Mouse (Mus musculus): ENCODE results near the gene Ccdc34. TPM values are rescaled to one million over a fixed set of nuclear protein-coding genes. Genes with fewer than 3 reads are reported as not detected.

Ccdc34 gene
- polyA plus RNA-seq, 1 experiment from 2014 or later = 65.0 TPM

DNA sequence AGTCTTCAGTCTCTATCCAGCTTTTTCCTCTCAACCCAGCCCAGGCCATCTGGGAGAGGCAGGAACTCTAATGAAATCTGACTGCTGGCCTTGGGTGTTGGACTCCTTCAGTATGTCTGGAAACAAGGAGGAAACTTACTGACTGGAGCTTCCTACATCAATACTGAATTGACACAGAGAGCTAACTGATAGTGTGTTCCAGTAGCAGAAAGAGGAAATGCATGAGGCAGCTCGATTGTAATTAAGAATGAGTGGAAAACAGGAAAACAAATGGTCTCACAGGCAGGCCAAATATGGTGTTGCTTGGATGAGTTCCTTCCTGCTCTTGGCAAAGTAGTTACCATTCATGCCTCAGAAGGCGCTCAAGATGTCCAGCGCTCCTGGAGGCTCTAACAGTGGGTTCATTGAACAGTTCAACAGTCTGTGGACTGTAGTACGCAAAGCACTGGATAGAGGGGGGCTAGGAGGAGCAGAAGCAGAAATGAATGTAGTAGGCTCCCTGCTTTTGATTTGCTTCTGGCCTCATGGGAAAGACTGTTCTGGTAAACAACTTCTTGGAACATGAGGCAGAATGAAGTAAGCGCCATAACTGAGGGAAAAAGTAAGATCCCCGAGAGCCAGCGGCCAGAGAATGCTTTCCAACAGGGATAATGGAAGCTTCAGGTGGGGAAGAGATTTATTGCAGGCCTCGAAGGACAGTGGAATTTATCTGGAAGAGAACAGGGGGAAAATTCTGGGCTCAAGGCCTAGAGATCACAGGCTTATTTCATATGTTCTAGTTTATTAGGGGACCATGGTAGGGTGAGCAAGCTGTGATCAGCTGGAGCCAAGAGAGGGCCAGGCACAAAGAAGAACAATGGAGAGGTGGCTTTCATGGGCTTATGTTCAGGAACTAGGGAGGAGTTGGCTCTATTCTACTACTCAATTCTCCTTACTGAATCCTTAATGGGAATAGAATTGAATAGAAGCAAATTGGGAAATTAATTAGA, 193.2 kb downstream of the Ccdc34 start:
- H3K4me3 ChIP-seq (ENCODE audit: low read depth, low read length) = no peak overlapping the region
- no peaks in the 10 kb centered on the region for H3K4me1 ChIP-seq (replicated peaks; ENCODE audit: control insufficient read depth, insufficient read depth, low read length)
- no peaks in the 10 kb centered on the region for H3K9me3 ChIP-seq (ENCODE audit: control insufficient read depth, low read length)
- DNase-seq (ENCODE audit: low spot score) (no peak), ATAC-seq (ENCODE audit: low FRiP score) (no peak)
- no peak overlapping the region for H3K9ac ChIP-seq (ENCODE audit: low read depth, low read length)
- H3K27me3 ChIP-seq (ENCODE audit: control insufficient read depth, insufficient read depth, low read length) = no peaks in the 10 kb centered on the region
- no peak overlapping the region for H3K4me2 ChIP-seq (replicated peaks; ENCODE audit: low read depth, low read length)
- no peaks in the 10 kb centered on the region for H3K36me3 ChIP-seq (ENCODE audit: control insufficient read depth, insufficient read depth, low read length)
- 89% methylated on average over 8 of the region's 8 CpGs for WGBS
- H3K27ac ChIP-seq (ENCODE audit: low read depth, low read length) = no peak overlapping the region

DNA sequence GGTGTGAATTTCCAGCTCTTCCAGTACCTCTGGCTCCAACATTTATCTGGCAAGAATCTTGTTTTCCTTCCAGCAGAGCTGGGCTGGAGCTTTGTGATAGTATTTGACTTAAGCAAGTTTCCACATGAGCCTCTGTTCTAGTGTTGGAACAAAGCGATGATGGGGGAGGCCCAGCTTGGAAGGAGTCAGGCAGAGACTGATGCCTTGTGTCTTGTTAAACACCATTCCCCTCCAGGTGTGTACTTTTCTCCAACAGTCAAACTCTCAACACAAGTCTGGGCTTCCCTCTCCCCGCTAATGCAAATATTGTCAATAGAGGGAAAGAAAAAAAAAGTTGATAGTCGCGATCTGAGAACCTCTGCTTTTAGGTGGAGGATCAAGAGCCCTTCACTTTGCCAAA, 196.7 kb downstream of the Ccdc34 start:
- H3K36me3 ChIP-seq (ENCODE audit: control insufficient read depth, insufficient read depth, low read length) = no peaks in the 10 kb centered on the region
- no peaks in the 10 kb centered on the region for H3K4me1 ChIP-seq (replicated peaks; ENCODE audit: control insufficient read depth, insufficient read depth, low read length)
- H3K9me3 ChIP-seq (ENCODE audit: control insufficient read depth, low read length) = no peaks in the 10 kb centered on the region
- no peak overlapping the region for H3K4me3 ChIP-seq (ENCODE audit: low read depth, low read length)
- no peaks in the 10 kb centered on the region for H3K27me3 ChIP-seq (ENCODE audit: control insufficient read depth, insufficient read depth, low read length)
- no peak overlapping the region for H3K4me2 ChIP-seq (replicated peaks; ENCODE audit: low read depth, low read length)
- no peak overlapping the region for H3K9ac ChIP-seq (ENCODE audit: low read depth, low read length)
- ATAC-seq (ENCODE audit: low FRiP score) = no peak
- 86% methylated on average over 4 of the region's 4 CpGs for WGBS
- no peak for DNase-seq (ENCODE audit: low spot score)
- H3K27ac ChIP-seq (ENCODE audit: low read depth, low read length) = no peak overlapping the region

DNA sequence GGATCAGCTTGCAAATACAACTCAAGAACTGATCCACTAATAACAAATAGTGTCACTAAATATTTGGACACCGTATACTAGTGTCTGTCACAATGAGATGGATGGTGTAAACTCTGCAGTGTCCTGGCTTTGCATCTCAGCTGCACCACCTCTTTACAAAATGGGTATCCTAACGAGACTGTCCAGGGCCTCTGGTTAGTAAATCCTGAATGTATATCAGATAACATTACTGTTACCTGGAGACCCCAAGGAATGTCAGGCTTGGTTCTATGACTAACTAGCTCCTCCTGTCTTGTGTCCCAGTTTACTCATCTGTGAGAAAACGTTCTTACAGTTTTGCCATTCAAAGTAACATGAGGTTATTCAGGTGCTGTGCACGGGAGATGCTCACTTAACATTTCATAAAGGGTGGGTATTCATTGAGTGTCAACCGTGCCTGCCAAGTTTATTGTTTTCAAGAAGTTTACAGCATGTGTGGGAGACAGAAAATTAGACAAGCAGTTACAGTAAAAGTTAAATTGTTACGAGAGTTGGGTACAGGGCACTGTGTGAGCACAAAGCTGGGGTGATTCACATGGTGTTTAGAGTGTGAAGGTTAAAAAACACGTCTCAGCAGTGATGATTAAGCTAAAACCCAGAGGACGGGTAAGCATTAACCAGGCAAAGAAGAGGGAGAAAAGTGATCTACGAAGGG, 197.5 kb downstream of the Ccdc34 start:
- Histone ChIP-seq H3K4me1 (replicated peaks; ENCODE audit: control insufficient read depth, insufficient read depth, low read length) (no peaks in the 10 kb centered on the region), H3K4me2 (replicated peaks; ENCODE audit: low read depth, low read length) (no peak overlapping the region), H3K36me3 (ENCODE audit: control insufficient read depth, insufficient read depth, low read length) (no peaks in the 10 kb centered on the region), H3K4me3 (ENCODE audit: low read depth, low read length) (no peak overlapping the region), H3K27me3 (ENCODE audit: control insufficient read depth, insufficient read depth, low read length) (no peaks in the 10 kb centered on the region), H3K9me3 (ENCODE audit: control insufficient read depth, low read length) (no peaks in the 10 kb centered on the region), H3K9ac (ENCODE audit: low read depth, low read length) (no peak overlapping the region), H3K27ac (ENCODE audit: low read depth, low read length) (no peak overlapping the region)
- no peak for DNase-seq (ENCODE audit: low spot score)
- no peak for ATAC-seq (ENCODE audit: low FRiP score)
- WGBS = 68% methylated on average over 9 of the region's 9 CpGs

DNA sequence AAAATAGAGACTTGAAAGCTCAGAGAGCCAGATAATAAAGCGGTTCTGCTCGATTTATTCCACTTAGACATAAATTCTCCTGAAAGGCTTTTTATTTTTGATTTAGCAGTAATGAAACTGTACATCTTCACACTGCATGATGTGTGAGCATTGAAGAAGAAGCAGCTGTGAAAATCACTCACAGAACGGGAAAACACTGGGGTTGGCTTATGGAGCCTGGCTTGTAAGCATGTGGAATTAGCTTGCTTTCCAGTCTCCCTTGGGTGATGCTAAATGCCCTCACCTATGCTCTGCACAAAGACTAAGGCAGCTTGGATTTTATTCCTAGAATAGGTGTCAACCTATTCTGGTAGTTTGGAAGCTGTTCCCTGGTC, 198.1 kb downstream of the Ccdc34 start:
- Histone ChIP-seq H3K36me3 (ENCODE audit: control insufficient read depth, insufficient read depth, low read length) (no peaks in the 10 kb centered on the region), H3K27ac (ENCODE audit: low read depth, low read length) (no peak overlapping the region), H3K4me2 (replicated peaks; ENCODE audit: low read depth, low read length) (no peak overlapping the region), H3K27me3 (ENCODE audit: control insufficient read depth, insufficient read depth, low read length) (no peaks in the 10 kb centered on the region), H3K9me3 (ENCODE audit: control insufficient read depth, low read length) (no peaks in the 10 kb centered on the region), H3K9ac (ENCODE audit: low read depth, low read length) (no peak overlapping the region), H3K4me3 (ENCODE audit: low read depth, low read length) (no peak overlapping the region), H3K4me1 (replicated peaks; ENCODE audit: control insufficient read depth, insufficient read depth, low read length) (no peaks in the 10 kb centered on the region)
- DNase-seq (ENCODE audit: low spot score) (no peak), ATAC-seq (ENCODE audit: low FRiP score) (no peak)
- WGBS = 86% methylated on average over 3 of the region's 3 CpGs

DNA sequence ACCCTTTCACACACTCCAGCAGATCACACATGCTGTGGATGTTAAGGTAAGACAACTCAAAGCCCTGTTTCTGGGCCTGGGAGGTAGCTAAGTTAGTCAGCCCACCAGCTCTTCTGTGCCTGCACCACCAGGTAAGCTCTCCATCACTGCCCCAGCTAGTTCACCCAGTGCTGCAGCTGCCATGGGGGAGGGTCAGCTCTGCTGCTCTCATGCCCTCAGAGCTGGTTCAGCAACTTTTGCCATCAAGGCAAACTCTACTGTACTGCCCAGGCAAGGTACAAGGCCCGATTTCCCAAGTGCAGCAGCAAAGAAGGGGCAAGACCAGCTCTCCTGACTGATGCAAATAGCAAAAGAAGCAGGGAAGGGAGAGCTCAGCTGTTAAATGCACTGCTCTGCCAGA, 202.9 kb downstream of the Ccdc34 start:
- Histone ChIP-seq H3K9me3 (ENCODE audit: control insufficient read depth, low read length) (no peaks in the 10 kb centered on the region), H3K9ac (ENCODE audit: low read depth, low read length) (no peak overlapping the region), H3K27ac (ENCODE audit: low read depth, low read length) (no peak overlapping the region), H3K4me2 (replicated peaks; ENCODE audit: low read depth, low read length) (no peak overlapping the region), H3K36me3 (ENCODE audit: control insufficient read depth, insufficient read depth, low read length) (no peaks in the 10 kb centered on the region), H3K4me1 (replicated peaks; ENCODE audit: control insufficient read depth, insufficient read depth, low read length) (no peaks in the 10 kb centered on the region), H3K27me3 (ENCODE audit: control insufficient read depth, insufficient read depth, low read length) (no peaks in the 10 kb centered on the region), H3K4me3 (ENCODE audit: low read depth, low read length) (no peak overlapping the region)
- DNase-seq (ENCODE audit: low spot score) (no peak), ATAC-seq (ENCODE audit: low FRiP score) (no peak)
- 74% methylated on average over 1 of the region's 1 CpGs for WGBS

DNA sequence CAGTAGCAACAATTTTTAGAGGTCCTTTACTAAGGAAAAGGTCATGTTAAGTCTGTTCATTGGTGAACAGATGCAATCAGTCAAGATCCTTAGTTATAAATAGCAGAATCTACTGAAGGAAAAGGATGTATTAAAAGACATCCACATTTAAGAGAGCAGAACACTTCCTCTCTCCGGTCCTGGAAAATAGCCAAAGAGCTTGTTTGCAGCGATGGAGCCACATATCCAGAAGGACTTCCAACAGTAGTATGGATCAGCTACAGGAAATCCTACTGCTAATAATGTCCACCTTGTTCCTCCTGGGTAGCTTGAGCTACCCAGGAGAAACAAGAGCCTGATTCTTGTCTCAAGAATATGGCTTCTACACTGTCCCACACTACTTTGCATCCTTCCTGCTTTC, 205.2 kb downstream of the Ccdc34 start:
- H3K4me3 ChIP-seq (ENCODE audit: low read depth, low read length) = no peak overlapping the region
- no peaks in the 10 kb centered on the region for H3K36me3 ChIP-seq (ENCODE audit: control insufficient read depth, insufficient read depth, low read length)
- no peaks in the 10 kb centered on the region for H3K27me3 ChIP-seq (ENCODE audit: control insufficient read depth, insufficient read depth, low read length)
- no peaks in the 10 kb centered on the region for H3K4me1 ChIP-seq (replicated peaks; ENCODE audit: control insufficient read depth, insufficient read depth, low read length)
- 90% methylated on average over 2 of the region's 2 CpGs for WGBS
- H3K9me3 ChIP-seq (ENCODE audit: control insufficient read depth, low read length) = no peaks in the 10 kb centered on the region
- no peak overlapping the region for H3K9ac ChIP-seq (ENCODE audit: low read depth, low read length)
- ATAC-seq (ENCODE audit: low FRiP score) = no peak
- H3K4me2 ChIP-seq (replicated peaks; ENCODE audit: low read depth, low read length) = no peak overlapping the region
- DNase-seq (ENCODE audit: low spot score) = no peak
- no peak overlapping the region for H3K27ac ChIP-seq (ENCODE audit: low read depth, low read length)

Other genes starting within 250 kb of the Ccdc34 start
- gene Lin7c, start 127.0 kb upstream of the Ccdc34 start, polyA plus RNA-seq (2014; fragmentation: Nextera tagmentation; extraction: Ambion mirVana) = 140 and 161 TPM in 2 replicates
- 18.3 and 20.7 TPM in 2 replicates for gene Lgr4, start 100.2 kb upstream of the Ccdc34 start, polyA plus RNA-seq (2014; fragmentation: Nextera tagmentation; extraction: Ambion mirVana)